Mouse (Mus musculus) cerebellum, adult 2 months (tissue): ENCODE measurements around the gene Zp1.

Source experiments
- CTCF ChIP-seq: fragments of 200-500 bp; IDR thresholded peaks from 2 replicates; pipeline ENCODE4 v1.5.1; 2011; ENCODE audit warnings: low read depth, mild to moderate bottlenecking, control low read depth, low read length, moderate library complexity, borderline replicate concordance; ENCODE audit not compliant: insufficient read depth
- POLR2A ChIP-seq: fragments of 200-500 bp; IDR thresholded peaks from 2 replicates; pipeline ENCODE4 v1.6.1; 2011; ENCODE audit warnings: low read length, control low read depth, borderline replicate concordance; ENCODE audit not compliant: insufficient read depth

- TF ChIP-seq POLR2A (no peak), CTCF (no peak)
Observed at GRCm38 (mm10) chr19:10952021-10952939, 31.8 kb upstream of the Zp1 start.
